In the genomic region with DNA sequence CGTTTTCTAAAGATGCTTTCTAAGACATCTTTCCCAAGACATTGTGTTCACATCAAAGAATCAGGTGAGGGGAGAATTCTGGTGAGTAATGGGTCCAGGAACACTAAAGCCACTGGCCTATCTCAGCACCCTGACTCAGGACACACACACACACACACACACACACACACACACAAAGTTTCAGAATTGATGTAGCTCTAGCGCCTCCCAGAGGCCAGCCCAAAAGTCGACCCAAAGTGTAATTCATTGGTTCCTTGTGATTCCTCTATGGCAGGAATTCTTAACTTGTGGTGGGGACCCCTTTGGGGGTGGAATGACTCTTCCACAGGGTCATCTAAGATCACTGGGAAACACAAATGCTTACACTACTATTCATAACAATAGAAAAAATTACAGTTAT, we compare ENCODE assay signal across 9 mouse cellular contexts. TPM values are rescaled to one million over a fixed set of nuclear protein-coding genes. Genes with fewer than 3 reads are reported as not detected.
DNase-seq lines count a peak whose midpoint lies in the region; ATAC-seq and TF ChIP-seq lines count a peak whose summit lies in the region.
"Had no signal": no experiment of that assay in that cellular context is flagged by ENCODE, and none has a peak within 500 bp of the region (broad histone marks: within the 10 kb centered on the region; RNA-seq: fewer than 3 reads in every experiment).

No protein-coding gene starts in this region.

- H3K4me2 ChIP-seq in lung, embryonic 14.5 days, result no peak overlapping the region
- H3K4me2 ChIP-seq in liver, embryonic 14.5 days (ENCODE audit: low read depth), result no peak overlapping the region
- H3K4me2 ChIP-seq: heart, embryonic 13.5 days had no signal

- H3K27me3 ChIP-seq in lung, embryonic 14.5 days (ENCODE audit: insufficient read depth, low read length), result peaks cover 25% of the 10 kb centered on the region
- peaks cover 31% of the 10 kb centered on the region for H3K27me3 ChIP-seq in liver, embryonic 14.5 days (ENCODE audit: control insufficient read depth, insufficient read depth, low read length)

- H3K4me3 ChIP-seq in lung, embryonic 14.5 days (ENCODE audit: low read depth, low read length), result no peak overlapping the region
- no peak overlapping the region for H3K4me3 ChIP-seq in liver, embryonic 14.5 days (ENCODE audit: insufficient read depth in 1 of 2, low read depth in 2 of 2, low read length in 2 of 2)
- H3K4me3 ChIP-seq: heart, embryonic 13.5 days had no signal

- peak; percentile 53 for DNase-seq in gastrocnemius, adult 18-20 months (ENCODE audit: low spot score)
- no peak for DNase-seq in gastrocnemius, adult 8-10 months (ENCODE audit: low spot score in 2 of 2)
- DNase-seq in lung, embryonic 14.5 days, result peak; percentile 74
- no peak for DNase-seq in lung, adult 18-20 months
- DNase-seq in adrenal gland, postnatal 25 days, result peak; percentile 54
- DNase-seq in liver, embryonic 14.5 days (ENCODE audit: low read depth in 3 of 3, low spot score in 3 of 3), result no peak
- no peak for DNase-seq in thymus, postnatal 10 days (ENCODE audit: low spot score in 2 of 2)

- no peaks in the 10 kb centered on the region for H3K36me3 ChIP-seq in lung, embryonic 14.5 days (ENCODE audit: insufficient read depth)
- no peaks in the 10 kb centered on the region for H3K36me3 ChIP-seq in liver, embryonic 14.5 days (replicated peaks; ENCODE audit: control insufficient read depth, insufficient read depth, low read depth)
- H3K36me3 ChIP-seq: heart, embryonic 13.5 days had no signal

- H3K9ac ChIP-seq in lung, embryonic 14.5 days, result no peak overlapping the region
- H3K9ac ChIP-seq in liver, embryonic 14.5 days (replicated peaks), result no peak overlapping the region
- H3K9ac ChIP-seq: heart, embryonic 13.5 days had no signal

- ATAC-seq in lung, embryonic 14.5 days (ENCODE audit: insufficient read depth), result no peak
- ATAC-seq in liver, embryonic 14.5 days (ENCODE audit: insufficient read depth), result no peak
- no peak for ATAC-seq in megakaryocyte-erythroid progenitor cell, adult 5-6 weeks (replicated peaks; ENCODE audit: low FRiP score, low TSS enrichment, poor library complexity, severe bottlenecking)

- WGBS in lung, embryonic 14.5 days, result 17% methylated on average over 3 of the region's 3 CpGs
- 16% methylated on average over 3 of the region's 3 CpGs for WGBS in liver, embryonic 14.5 days (ENCODE audit: insufficient replicate concordance)

- H3K27ac ChIP-seq in lung, embryonic 14.5 days (ENCODE audit: low read depth), result no peak overlapping the region
- no peak overlapping the region for H3K27ac ChIP-seq in liver, embryonic 14.5 days
- H3K27ac ChIP-seq: heart, embryonic 13.5 days had no signal

- peak; percentile 73 for TF ChIP-seq CTCF in lung, embryonic 14.5 days (IDR thresholded peaks at IDR 0.05; ENCODE audit: low read depth)
- peak; percentile 68 for TF ChIP-seq CTCF in liver, embryonic 14.5 days (IDR thresholded peaks at IDR 0.05; ENCODE audit: low read depth)

- no peaks in the 10 kb centered on the region; the same call in 1 of the 2 replicates for H3K9me3 ChIP-seq in lung, embryonic 14.5 days (ENCODE audit: low read depth, low read length)
- H3K9me3 ChIP-seq in liver, embryonic 14.5 days (ENCODE audit: control insufficient read depth, low read length), result no peaks in the 10 kb centered on the region
- H3K9me3 ChIP-seq: heart, embryonic 13.5 days had no signal

- H3K4me1 ChIP-seq in lung, embryonic 14.5 days (ENCODE audit: insufficient read depth), result no peaks in the 10 kb centered on the region
- H3K4me1 ChIP-seq in liver, embryonic 14.5 days (replicated peaks; ENCODE audit: control insufficient read depth in 2 of 2, insufficient read depth in 2 of 2, low read length in 1 of 2), result peaks cover 3% of the 10 kb centered on the region in 2 experiments; a peak in 1 of 4 replicates

- TF ChIP-seq EP300 in liver, embryonic 14.5 days (IDR thresholded peaks at IDR 0.05; ENCODE audit: low read depth), result no peak

RNA-seq across cellular contexts. Expression of a gene that starts 10.7 kb away (rescaled TPM):
- 1 to 10 TPM in 1 of 2 experiments, under 1 TPM in 1; 0.57 to 2.5 TPM for total RNA-seq in gastrocnemius, adult 18-20 months (2021)
- under 1 TPM; 0.16 to 0.86 (median 0.30) TPM for total RNA-seq in gastrocnemius, adult 8-10 months (2022)
- not detected in 2 replicates for polyA plus RNA-seq in lung, embryonic 14.5 days (2014; fragmentation: Nextera tagmentation; extraction: Ambion mirVana)
- total RNA-seq in adrenal gland, postnatal 25 days (2021), result 1.0 and 1.3 TPM in 2 replicates
- 0.03 and 0.04 TPM in 2 replicates for polyA plus RNA-seq in liver, embryonic 14.5 days (2012; rRNA removed)
- polyA plus RNA-seq in liver, embryonic 14.5 days (2014; fragmentation: Nextera tagmentation; extraction: Ambion mirVana), result not detected in 2 replicates
- total RNA-seq in megakaryocyte-erythroid progenitor cell, adult 5-6 weeks (2014; fragmentation: Nextera tagmentation), result 4.2 and 4.8 TPM in 2 replicates
- 52.4 and 77.0 TPM in 2 replicates for total RNA-seq in megakaryocyte-erythroid progenitor cell, adult 5-6 weeks (2017)

RNA-seq across cellular contexts. Expression of a gene that starts 16.8 kb away (rescaled TPM):
- 1,000 to 10,000 TPM; 1,025 to 1,102 TPM for total RNA-seq in gastrocnemius, adult 18-20 months (2021)
- total RNA-seq in gastrocnemius, adult 8-10 months (2022), result 1,000 to 10,000 TPM; 1,093 to 1,223 (median 1,133) TPM
- 8.0 and 9.1 TPM in 2 replicates for polyA plus RNA-seq in lung, embryonic 14.5 days (2014; fragmentation: Nextera tagmentation; extraction: Ambion mirVana)
- 2.5 and 5.3 TPM in 2 replicates for total RNA-seq in adrenal gland, postnatal 25 days (2021)
- polyA plus RNA-seq in liver, embryonic 14.5 days (2012; rRNA removed), result 2.9 and 4.1 TPM in 2 replicates
- polyA plus RNA-seq in liver, embryonic 14.5 days (2014; fragmentation: Nextera tagmentation; extraction: Ambion mirVana), result 2.6 and 3.0 TPM in 2 replicates
- total RNA-seq in megakaryocyte-erythroid progenitor cell, adult 5-6 weeks (2014; fragmentation: Nextera tagmentation), result not detected in 2 replicates
- total RNA-seq in megakaryocyte-erythroid progenitor cell, adult 5-6 weeks (2017), result not detected in 2 replicates

RNA-seq across cellular contexts. Expression of a gene that starts 19.3 kb away (rescaled TPM):
- total RNA-seq in gastrocnemius, adult 18-20 months (2021), result under 1 TPM; 0.30 to 0.36 TPM
- under 1 TPM in 2 of 4 experiments, not detected in 2; 0.40 to 0.80 TPM for total RNA-seq in gastrocnemius, adult 8-10 months (2022)
- not detected in 2 replicates for polyA plus RNA-seq in lung, embryonic 14.5 days (2014; fragmentation: Nextera tagmentation; extraction: Ambion mirVana)
- not detected in 2 replicates for total RNA-seq in adrenal gland, postnatal 25 days (2021)
- 0.04 TPM in 1 of 2 replicates, not detected in the other for polyA plus RNA-seq in liver, embryonic 14.5 days (2012; rRNA removed)
- not detected in 2 replicates for polyA plus RNA-seq in liver, embryonic 14.5 days (2014; fragmentation: Nextera tagmentation; extraction: Ambion mirVana)
- not detected in 2 replicates for total RNA-seq in megakaryocyte-erythroid progenitor cell, adult 5-6 weeks (2014; fragmentation: Nextera tagmentation)
- total RNA-seq in megakaryocyte-erythroid progenitor cell, adult 5-6 weeks (2017), result not detected in 2 replicates
- polyA plus RNA-seq: heart, embryonic 13.5 days had no signal

RNA-seq across cellular contexts. Expression of a gene that starts 27.6 kb away (rescaled TPM):
- total RNA-seq in gastrocnemius, adult 18-20 months (2021), result 10 to 100 TPM; 11.6 to 22.2 TPM
- 10 to 100 TPM in 3 of 4 experiments, 1 to 10 TPM in 1; 7.1 to 19.7 (median 15.0) TPM for total RNA-seq in gastrocnemius, adult 8-10 months (2022)
- polyA plus RNA-seq in lung, embryonic 14.5 days (2014; fragmentation: Nextera tagmentation; extraction: Ambion mirVana), result 88.9 and 95.3 TPM in 2 replicates
- 47.4 and 61.4 TPM in 2 replicates for total RNA-seq in adrenal gland, postnatal 25 days (2021)
- 35.3 and 39.9 TPM in 2 replicates for polyA plus RNA-seq in liver, embryonic 14.5 days (2012; rRNA removed)
- polyA plus RNA-seq in liver, embryonic 14.5 days (2014; fragmentation: Nextera tagmentation; extraction: Ambion mirVana), result 25.5 and 31.0 TPM in 2 replicates
- total RNA-seq in megakaryocyte-erythroid progenitor cell, adult 5-6 weeks (2014; fragmentation: Nextera tagmentation), result 19.3 and 34.8 TPM in 2 replicates
- total RNA-seq in megakaryocyte-erythroid progenitor cell, adult 5-6 weeks (2017), result 27.9 and 53.7 TPM in 2 replicates

RNA-seq across cellular contexts. Expression of a gene that starts 45.4 kb away (rescaled TPM):
- 10 to 100 TPM; 30.0 to 30.8 TPM for total RNA-seq in gastrocnemius, adult 18-20 months (2021)
- 10 to 100 TPM; 27.1 to 33.7 (median 28.7) TPM for total RNA-seq in gastrocnemius, adult 8-10 months (2022)
- 88.6 and 90.5 TPM in 2 replicates for polyA plus RNA-seq in lung, embryonic 14.5 days (2014; fragmentation: Nextera tagmentation; extraction: Ambion mirVana)
- total RNA-seq in adrenal gland, postnatal 25 days (2021), result 44.5 and 45.8 TPM in 2 replicates
- 8.5 and 9.8 TPM in 2 replicates for polyA plus RNA-seq in liver, embryonic 14.5 days (2012; rRNA removed)
- polyA plus RNA-seq in liver, embryonic 14.5 days (2014; fragmentation: Nextera tagmentation; extraction: Ambion mirVana), result 15.7 and 19.2 TPM in 2 replicates
- 31.3 and 51.5 TPM in 2 replicates for total RNA-seq in megakaryocyte-erythroid progenitor cell, adult 5-6 weeks (2014; fragmentation: Nextera tagmentation)
- total RNA-seq in megakaryocyte-erythroid progenitor cell, adult 5-6 weeks (2017), result 19.8 and 23.8 TPM in 2 replicates

Comparison
In these comparisons a context has a peak if more than half of its experiments do, and no peak if none do; other contexts are left out.
1. DNase-seq: peak in gastrocnemius, adult 18-20 months (single experiment), lung, embryonic 14.5 days (single experiment) and adrenal gland, postnatal 25 days (single experiment); none in gastrocnemius, adult 8-10 months (0 of 2), lung, adult 18-20 months (0 of 2), liver, embryonic 14.5 days (0 of 3) and thymus, postnatal 10 days (0 of 2).
2. RNA of a gene that starts 16.8 kb away (total RNA-seq): 1,093 to 1,223 TPM in gastrocnemius, adult 8-10 months and 1,025 to 1,102 TPM in gastrocnemius, adult 18-20 months; 2.5 to 5.3 TPM in adrenal gland, postnatal 25 days and not detected in megakaryocyte-erythroid progenitor cell, adult 5-6 weeks; every median in the first group is over 100 times any median in the second.